Mouse (Mus musculus): ENCODE measurements around the gene Sipa1l3. TPM values are rescaled to one million over a fixed set of nuclear protein-coding genes. Genes with fewer than 3 reads are reported as not detected.
A peak's percentile ranks its signal among the peaks of the same experiment; 100 is the strongest.

The Sipa1l3 gene
- polyA plus RNA-seq, 1 experiment = 35.4 TPM

DNA sequence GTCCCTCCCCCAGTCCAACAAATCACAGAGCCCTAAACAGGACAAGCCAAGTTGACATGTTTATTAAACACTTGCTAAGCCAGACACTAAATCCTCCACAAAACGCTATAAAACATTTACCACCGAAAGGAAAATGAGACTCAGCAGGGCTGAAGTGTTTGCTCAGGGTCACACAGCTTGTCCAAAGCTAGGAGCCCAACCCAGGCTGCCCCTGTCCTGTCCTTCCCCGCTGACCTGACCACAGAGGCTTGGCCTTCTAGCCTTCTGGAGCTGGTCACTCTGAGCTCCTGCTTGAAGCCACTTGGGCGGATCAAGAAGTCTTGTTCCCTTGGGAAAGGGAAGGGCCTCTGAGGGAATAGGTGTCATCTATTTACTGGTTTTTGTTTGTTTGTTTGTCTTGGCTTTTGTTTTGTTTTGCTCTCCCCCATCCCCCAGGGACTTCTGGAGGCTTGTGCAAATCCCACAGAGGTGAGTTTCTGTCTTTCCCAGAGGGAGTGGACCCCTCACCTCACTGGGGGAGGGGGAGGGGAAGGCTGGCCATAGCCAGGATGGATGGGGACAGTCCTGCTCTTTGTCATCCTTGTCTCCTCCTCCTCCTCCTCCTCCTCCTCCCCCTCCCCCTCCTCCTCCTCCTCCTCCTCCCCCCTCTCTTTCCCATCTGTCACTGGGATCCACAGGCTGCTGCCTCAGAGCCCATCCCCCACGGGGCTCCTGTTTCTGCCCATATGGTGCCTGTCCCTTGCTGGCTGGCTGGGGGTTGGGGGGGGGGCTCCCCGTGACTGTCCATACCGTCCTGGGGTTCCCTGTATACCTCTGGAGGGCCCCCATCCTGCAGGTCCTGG lies 226.6 kb downstream of the Sipa1l3 start:
- no peak for TF ChIP-seq POLR2A (IDR thresholded peaks at IDR 0.05; ENCODE audit: extremely low read depth, insufficient read depth, low read length)
- TF ChIP-seq CTCF (IDR thresholded peaks at IDR 0.05; ENCODE audit: extremely low read depth, insufficient read depth, low read length) = no peak
- peak overlapping the region; percentile 91 for H3K27ac ChIP-seq (ENCODE audit: insufficient read depth, low read length)
- H3K4me1 ChIP-seq (ENCODE audit: control insufficient read depth, insufficient read depth, low read length) = no peaks in the 10 kb centered on the region
- peak overlapping the region; percentile 21; the same call in 1 of the 2 replicates for H3K4me3 ChIP-seq (ENCODE audit: insufficient read depth, low read length)

DNA sequence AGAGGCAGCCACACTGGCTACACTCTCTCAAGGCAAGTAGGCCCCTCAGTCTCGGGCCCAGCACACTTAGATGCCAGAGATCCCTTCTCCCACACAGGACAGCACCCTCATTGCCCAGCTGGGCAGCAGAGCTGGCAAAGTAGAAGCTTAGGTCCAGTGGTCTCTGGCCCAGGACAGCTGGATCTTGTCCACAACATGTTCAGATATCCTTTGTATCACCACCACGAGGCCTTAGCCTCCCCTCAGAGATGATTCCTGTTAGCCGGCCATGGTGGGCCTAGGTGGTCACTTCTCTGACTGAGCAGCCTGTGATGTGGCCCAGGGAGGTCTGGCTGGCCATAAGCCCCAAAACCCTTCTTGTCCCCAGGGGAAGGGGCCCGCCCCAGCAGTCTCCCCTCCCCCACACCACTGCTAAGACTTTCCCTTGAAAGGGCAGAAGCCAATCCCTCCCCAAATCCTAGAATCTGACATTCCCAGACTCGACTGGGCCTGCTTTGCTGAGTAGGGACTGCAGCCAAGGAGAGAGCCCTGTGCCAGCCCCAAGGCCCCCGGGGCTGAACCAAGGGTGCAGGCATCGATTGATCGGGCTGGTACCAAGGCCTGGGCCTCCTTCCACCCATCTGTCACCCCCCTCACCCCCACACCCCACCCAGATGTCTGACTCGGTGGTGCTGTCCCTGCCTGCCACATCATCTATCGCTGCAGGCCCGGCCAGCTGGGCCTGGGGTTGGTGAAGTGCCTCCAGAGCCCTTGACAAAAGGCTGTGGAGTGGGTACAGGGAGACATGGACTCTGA lies 227.6 kb downstream of the Sipa1l3 start:
- Histone ChIP-seq H3K27ac (ENCODE audit: insufficient read depth, low read length) (peak overlapping the region; percentile 82), H3K4me1 (ENCODE audit: control insufficient read depth, insufficient read depth, low read length) (no peaks in the 10 kb centered on the region), H3K4me3 (ENCODE audit: insufficient read depth, low read length) (peak overlapping the region; percentile 34)
- no peak for TF ChIP-seq POLR2A (IDR thresholded peaks at IDR 0.05; ENCODE audit: extremely low read depth, insufficient read depth, low read length)
- TF ChIP-seq CTCF (IDR thresholded peaks at IDR 0.05; ENCODE audit: extremely low read depth, insufficient read depth, low read length) = no peak

DNA sequence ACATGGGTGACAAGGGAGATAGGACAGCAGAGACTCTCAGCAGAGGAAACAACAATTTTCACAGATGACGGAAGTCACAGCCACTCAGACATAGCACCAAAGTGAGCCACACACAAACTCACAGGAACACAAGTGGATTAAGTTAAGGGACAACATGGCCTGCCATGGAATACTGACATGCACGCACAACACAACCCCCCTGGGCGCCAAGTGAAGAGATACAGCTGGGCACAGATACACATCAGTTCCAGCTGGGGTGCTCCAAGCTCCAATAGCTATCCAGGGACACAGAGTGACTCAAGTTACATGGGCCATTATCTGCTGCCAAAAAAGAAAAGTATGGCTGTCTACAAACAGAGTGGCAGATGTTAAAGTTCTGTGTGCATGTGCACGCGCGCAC lies 228.6 kb downstream of the Sipa1l3 start:
- H3K27ac ChIP-seq (ENCODE audit: insufficient read depth, low read length) = peak overlapping the region; percentile 64
- H3K4me1 ChIP-seq (ENCODE audit: control insufficient read depth, insufficient read depth, low read length) = no peaks in the 10 kb centered on the region
- TF ChIP-seq POLR2A (IDR thresholded peaks at IDR 0.05; ENCODE audit: extremely low read depth, insufficient read depth, low read length) (no peak), CTCF (IDR thresholded peaks at IDR 0.05; ENCODE audit: extremely low read depth, insufficient read depth, low read length) (no peak)
- peak overlapping the region; percentile 34 for H3K4me3 ChIP-seq (ENCODE audit: insufficient read depth, low read length)

GRCm38 (mm10) chr7:29288942-29289638 lies 229.4 kb downstream of the Sipa1l3 start, which contains the start of gene Ppp1r14a:
Gene Ppp1r14a, plus strand, starts transcription at chr7:29289308.
- peak within 1 kb of the TSS; percentile 64 for H3K27ac ChIP-seq (ENCODE audit: insufficient read depth, low read length)
- TF ChIP-seq CTCF (IDR thresholded peaks at IDR 0.05; ENCODE audit: extremely low read depth, insufficient read depth, low read length) (peak; percentile 48), POLR2A (IDR thresholded peaks at IDR 0.05; ENCODE audit: extremely low read depth, insufficient read depth, low read length) (no peak)
- H3K4me3 ChIP-seq (ENCODE audit: insufficient read depth, low read length) = peak within 1 kb of the TSS; percentile 34
- H3K4me1 ChIP-seq (ENCODE audit: control insufficient read depth, insufficient read depth, low read length) = no peaks in the 10 kb centered on the region

- H3K4me1 ChIP-seq (ENCODE audit: control insufficient read depth, insufficient read depth, low read length) = no peaks in the 10 kb centered on the region
- TF ChIP-seq CTCF (IDR thresholded peaks at IDR 0.05; ENCODE audit: extremely low read depth, insufficient read depth, low read length) (no peak), POLR2A (IDR thresholded peaks at IDR 0.05; ENCODE audit: extremely low read depth, insufficient read depth, low read length) (no peak)
- no peak overlapping the region for H3K27ac ChIP-seq (ENCODE audit: insufficient read depth, low read length)
- no peak overlapping the region for H3K4me3 ChIP-seq (ENCODE audit: insufficient read depth, low read length)
Observed at GRCm38 (mm10) chr7:29288079-29288478, 230.4 kb downstream of the Sipa1l3 start.

- no peak overlapping the region for H3K27ac ChIP-seq (ENCODE audit: insufficient read depth, low read length)
- H3K4me1 ChIP-seq (ENCODE audit: control insufficient read depth, insufficient read depth, low read length) = no peaks in the 10 kb centered on the region
- TF ChIP-seq CTCF (IDR thresholded peaks at IDR 0.05; ENCODE audit: extremely low read depth, insufficient read depth, low read length) (no peak), POLR2A (IDR thresholded peaks at IDR 0.05; ENCODE audit: extremely low read depth, insufficient read depth, low read length) (no peak)
- H3K4me3 ChIP-seq (ENCODE audit: insufficient read depth, low read length) = no peak overlapping the region
Observed at GRCm38 (mm10) chr7:29287481-29287880, 231.0 kb downstream of the Sipa1l3 start.

GRCm38 (mm10) chr7:29284523-29284922 lies 233.9 kb downstream of the Sipa1l3 start:
- peaks cover 2% of the 10 kb centered on the region; the same call in 1 of the 2 replicates for H3K4me1 ChIP-seq (ENCODE audit: control insufficient read depth, insufficient read depth, low read length)
- no peak overlapping the region for H3K4me3 ChIP-seq (ENCODE audit: insufficient read depth, low read length)
- TF ChIP-seq POLR2A (IDR thresholded peaks at IDR 0.05; ENCODE audit: extremely low read depth, insufficient read depth, low read length) (no peak), CTCF (IDR thresholded peaks at IDR 0.05; ENCODE audit: extremely low read depth, insufficient read depth, low read length) (no peak)
- no peak overlapping the region for H3K27ac ChIP-seq (ENCODE audit: insufficient read depth, low read length)

GRCm38 (mm10) chr7:29283876-29284275 lies 234.6 kb downstream of the Sipa1l3 start:
- Histone ChIP-seq H3K4me3 (ENCODE audit: insufficient read depth, low read length) (no peak overlapping the region), H3K27ac (ENCODE audit: insufficient read depth, low read length) (no peak overlapping the region), H3K4me1 (ENCODE audit: control insufficient read depth, insufficient read depth, low read length) (peaks cover 2% of the 10 kb centered on the region; the same call in 1 of the 2 replicates)
- no peak for TF ChIP-seq CTCF (IDR thresholded peaks at IDR 0.05; ENCODE audit: extremely low read depth, insufficient read depth, low read length)
- TF ChIP-seq POLR2A (IDR thresholded peaks at IDR 0.05; ENCODE audit: extremely low read depth, insufficient read depth, low read length) = no peak

- Histone ChIP-seq H3K27ac (ENCODE audit: insufficient read depth, low read length) (no peak overlapping the region), H3K4me3 (ENCODE audit: insufficient read depth, low read length) (peak overlapping the region; percentile 51), H3K4me1 (ENCODE audit: control insufficient read depth, insufficient read depth, low read length) (peaks cover 2% of the 10 kb centered on the region; the same call in 1 of the 2 replicates)
- TF ChIP-seq CTCF (IDR thresholded peaks at IDR 0.05; ENCODE audit: extremely low read depth, insufficient read depth, low read length) (no peak), POLR2A (IDR thresholded peaks at IDR 0.05; ENCODE audit: extremely low read depth, insufficient read depth, low read length) (no peak)
Observed at GRCm38 (mm10) chr7:29282074-29282554, 236.3 kb downstream of the Sipa1l3 start.

All from cortical plate, adult 2 months (tissue).